Mouse (Mus musculus) regulatory T cell (primary cell): ENCODE data around the gene Serpinc1.
"Not testable (repeated sequence)": the region's sequence is repeated elsewhere in the genome, so short reads cannot be mapped to it uniquely, and the experiment has no call there.

ENCODE experiments used
- in situ Hi-C: fragments of 300-600 bp; cut with MboI, MseI; formaldehyde crosslinking; loops from one replicate; pipeline ENCODE4 v1.15.1; 2025; ENCODE audit warnings: high pct_unique_total_duplicates

Gene Serpinc1

DNA sequence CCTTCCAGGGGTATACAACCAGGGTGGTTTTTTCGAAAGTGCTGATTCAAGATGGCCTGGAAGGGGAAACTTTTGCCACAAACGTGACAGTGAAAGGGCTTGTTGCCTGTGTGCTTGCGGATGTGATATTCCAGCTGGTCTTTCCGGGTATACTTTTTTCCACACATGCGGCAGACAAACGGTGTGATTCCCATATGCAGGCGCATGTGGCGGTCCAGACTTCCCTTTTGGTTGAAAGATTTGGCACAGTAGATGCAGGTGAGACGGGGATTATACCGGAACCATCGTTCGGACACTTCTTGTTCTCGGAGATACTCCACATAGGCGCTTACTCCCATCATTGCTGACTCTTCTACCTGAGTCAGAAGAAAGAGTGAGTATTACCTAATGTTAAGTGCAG is 41.7 kb downstream of the Serpinc1 start:
- in situ Hi-C loops: no loop called here

- in situ Hi-C loops: no loop called here
These were observed 47.2 kb downstream of the Serpinc1 start for GRCm38 (mm10) chr1:161025410-161026210.

GRCm38 (mm10) chr1:161027196-161027595 is 48.8 kb downstream of the Serpinc1 start:
- in situ Hi-C loops: no loop called here

- in situ Hi-C loops: not testable (repeated sequence)
These were observed 50.0 kb downstream of the Serpinc1 start for GRCm38 (mm10) chr1:161028427-161028826.

- in situ Hi-C loops: no loop called here
These were observed 51.7 kb downstream of the Serpinc1 start for GRCm38 (mm10) chr1:161030058-161030457.

- in situ Hi-C loops: no loop called here
These were observed 53.5 kb downstream of the Serpinc1 start for GRCm38 (mm10) chr1:161031881-161032280.

DNA sequence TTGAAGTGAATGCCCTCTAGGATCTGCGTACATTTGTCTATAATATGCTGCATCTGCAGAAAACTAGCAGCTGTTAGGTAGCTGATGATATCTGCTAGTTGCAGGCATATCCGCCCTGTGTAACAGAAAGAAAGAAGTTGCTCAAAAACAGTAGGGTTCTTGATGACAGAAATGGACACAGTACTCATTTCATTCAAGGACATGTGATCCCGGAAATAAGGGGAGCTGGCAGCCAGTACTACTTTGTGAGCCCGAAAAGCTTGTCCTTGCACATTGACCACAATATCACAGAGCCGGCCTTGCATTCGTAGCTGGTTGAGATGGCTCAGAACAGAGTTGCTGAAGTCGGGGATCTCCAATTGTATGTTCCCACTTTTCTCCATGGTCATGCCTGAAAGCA is 54.0 kb downstream of the Serpinc1 start:
- in situ Hi-C loops: no loop called here

DNA sequence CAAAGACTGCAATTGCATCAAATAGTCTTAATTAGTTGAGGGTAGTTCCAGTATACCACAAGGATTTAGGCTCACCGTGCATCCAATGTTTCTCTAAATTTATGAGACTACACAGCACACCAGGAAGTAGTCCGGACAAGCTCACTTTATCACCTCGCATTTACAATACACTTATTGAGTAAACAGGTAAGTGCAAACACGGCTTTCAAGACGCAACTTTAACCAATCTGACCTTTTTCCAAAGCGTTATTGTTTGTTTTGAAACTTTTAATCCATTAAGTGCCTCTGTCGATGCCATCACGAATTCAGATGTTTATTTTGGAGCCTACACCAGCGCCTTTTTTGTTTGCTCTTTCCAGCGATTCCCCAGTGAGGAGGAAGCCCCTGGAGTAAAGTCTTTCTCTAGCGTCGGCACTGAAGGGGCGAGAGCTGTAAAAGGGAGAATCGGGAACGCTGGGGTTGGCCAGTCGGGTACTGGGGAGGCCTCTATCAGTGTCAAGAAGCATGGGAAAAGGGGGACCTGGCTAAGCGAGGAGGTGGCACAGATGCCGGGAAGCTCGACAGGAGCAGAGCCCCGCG is 55.6 kb downstream of the Serpinc1 start:
- in situ Hi-C loops: no loop called here

DNA sequence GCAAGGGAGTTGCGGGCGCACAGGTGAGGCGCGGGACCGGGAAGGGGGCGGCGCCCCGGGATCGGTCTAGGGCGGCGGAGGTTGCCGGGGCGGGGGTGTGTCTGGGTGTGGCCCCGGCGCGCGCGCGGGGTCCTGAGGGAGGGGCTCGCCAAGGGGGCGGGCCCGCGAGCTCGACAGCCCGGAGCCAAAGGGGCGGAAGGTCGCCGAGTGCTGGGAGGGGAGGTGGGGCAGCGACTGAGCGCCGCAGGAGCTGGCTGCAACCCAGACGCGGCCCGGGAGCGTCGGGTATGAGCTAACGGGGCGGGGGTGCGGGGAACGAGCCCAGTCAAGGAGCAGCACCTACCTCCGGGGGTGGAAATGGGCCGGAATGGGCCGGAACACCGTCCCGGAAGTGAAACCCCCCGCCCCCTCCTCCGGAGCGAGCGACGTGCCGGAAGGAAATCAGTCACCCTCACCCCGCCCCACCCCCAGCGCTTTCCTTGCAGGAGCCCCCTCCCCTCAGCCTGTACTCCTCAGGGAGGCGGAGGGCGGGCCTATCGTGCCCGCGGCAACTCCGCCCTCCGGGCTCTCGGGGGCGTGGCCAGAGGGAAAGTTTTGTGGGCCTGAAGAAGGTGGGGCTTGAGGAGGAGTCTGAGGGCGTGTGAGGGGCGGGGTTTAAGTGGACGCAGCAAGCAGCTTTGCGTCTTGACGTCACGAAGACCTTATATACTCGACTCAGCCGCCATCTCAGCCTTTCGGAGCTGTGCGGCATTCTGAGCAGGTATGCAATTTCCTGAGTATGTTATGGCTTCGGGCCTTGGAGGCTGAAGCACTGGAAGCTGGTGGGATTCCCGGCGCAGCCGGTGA is 56.3 kb downstream of the Serpinc1 start, which contains the start of gene Zbtb37:
Zbtb37 (minus strand) TSS at position 415 of the 846 bp plus-strand sequence.
- in situ Hi-C loops: no loop called here

GRCm38 (mm10) chr1:161035281-161035785 is 56.9 kb downstream of the Serpinc1 start:
- in situ Hi-C loops: no loop called here

DNA sequence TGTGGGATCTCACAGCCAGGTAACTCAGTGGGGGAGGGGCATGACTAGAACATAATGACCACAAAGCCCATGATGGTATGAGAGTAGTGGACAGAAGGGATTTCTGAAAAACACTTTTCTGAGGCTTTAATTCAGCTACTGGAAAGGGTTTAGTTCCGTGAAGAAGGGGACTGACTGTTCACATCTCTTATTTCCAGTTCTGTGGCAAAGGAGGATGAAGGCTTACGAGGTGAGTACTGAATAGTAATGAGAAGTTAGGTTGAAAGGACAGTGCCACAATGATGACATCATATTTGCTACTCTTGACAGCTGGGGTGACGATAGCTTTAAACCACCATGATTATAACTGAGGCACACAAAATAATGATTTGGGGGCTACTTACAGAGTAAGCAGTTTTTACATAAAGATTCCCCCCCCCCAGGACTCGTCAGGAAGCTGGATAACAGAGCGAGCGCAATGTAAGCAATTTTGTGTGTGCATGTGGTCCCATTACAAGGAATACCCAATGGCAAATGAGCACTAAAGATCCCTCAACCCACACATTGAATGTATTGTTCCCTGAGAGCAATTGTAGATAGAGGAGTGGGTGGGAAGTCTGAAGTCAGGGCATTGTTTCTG is 57.5 kb downstream of the Serpinc1 start:
- in situ Hi-C loops: no loop called here

DNA sequence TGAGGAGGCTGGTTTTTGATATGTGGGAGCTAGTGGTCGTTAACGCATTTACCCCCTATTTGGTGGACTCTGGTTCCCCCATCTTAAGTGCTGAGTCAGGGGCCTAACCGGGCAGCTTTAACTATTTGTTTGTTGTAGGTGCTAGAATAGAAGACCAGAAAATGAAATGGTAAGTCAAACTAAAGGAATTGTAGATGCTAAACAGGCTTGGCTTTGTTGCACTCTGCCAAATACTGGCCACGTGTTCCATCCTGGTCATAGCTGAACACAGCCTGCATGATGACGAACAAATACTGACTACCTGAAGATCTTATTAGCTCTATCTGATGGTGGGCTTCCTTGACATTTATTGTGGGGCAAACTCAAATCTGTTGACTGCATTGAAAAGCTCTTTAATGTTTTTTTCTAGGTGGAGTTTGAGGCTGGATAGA is 58.0 kb downstream of the Serpinc1 start:
- in situ Hi-C loops: no loop called here

DNA sequence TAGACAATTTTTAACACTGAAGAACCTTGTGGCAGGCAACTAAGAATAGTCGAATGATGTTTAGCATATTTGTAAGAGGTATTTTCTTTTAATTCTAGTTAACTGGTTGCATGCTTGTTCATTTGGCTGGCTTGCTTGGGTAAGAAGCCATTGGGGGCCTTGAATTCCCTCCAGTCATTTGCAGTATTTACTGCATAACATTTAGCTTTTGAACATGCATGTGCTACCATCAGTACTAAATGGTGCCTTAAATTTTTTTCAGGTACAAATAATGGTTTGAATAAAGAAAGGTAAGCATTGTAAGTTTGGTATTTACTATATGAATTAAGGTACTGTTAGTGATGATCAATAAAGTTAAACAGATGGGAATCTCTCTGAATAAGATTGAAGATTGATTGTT is 58.6 kb downstream of the Serpinc1 start:
- in situ Hi-C loops: no loop called here

DNA sequence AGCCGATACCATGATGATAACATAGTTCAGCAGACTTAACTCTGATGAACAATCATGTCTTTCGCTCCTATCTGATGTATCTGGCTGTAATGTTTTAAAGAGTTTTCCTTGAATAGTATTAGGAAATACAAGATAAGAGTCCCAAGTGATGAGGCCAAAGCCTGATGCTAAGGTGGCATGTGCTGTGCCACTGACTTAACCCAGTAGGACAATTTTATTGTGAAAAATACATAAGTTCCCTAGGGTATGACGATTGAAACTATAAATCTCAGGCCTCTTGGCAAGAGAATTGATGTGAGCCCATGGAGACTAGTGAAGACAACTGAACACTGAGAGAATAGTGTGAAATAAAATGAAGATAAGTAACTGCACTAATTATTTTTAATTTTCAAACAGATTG is 59.2 kb downstream of the Serpinc1 start:
- in situ Hi-C loops: no loop called here

GRCm38 (mm10) chr1:161038004-161038403 is 59.6 kb downstream of the Serpinc1 start:
- in situ Hi-C loops: no loop called here

- in situ Hi-C loops: no loop called here
These were observed 60.8 kb downstream of the Serpinc1 start for GRCm38 (mm10) chr1:161038968-161039721.

GRCm38 (mm10) chr1:161039741-161040425 is 61.5 kb downstream of the Serpinc1 start:
- in situ Hi-C loops: no loop called here

DNA sequence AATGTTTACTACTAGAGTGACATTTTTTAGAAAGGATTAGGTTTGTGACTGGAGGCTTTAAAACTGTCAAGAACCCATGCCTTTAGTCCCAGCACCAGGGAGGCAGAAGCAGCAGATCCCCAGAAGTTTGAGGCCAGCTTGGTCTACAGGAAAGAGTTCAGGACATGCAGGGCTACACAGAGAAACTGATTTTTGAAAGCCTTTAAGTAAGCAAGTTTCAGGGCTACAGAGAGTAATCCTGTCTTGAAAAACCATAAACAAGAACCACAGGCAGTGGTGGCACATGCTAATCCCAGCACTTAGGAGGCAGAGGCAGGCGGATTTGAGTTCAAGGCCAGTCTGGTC is 62.0 kb downstream of the Serpinc1 start:
- in situ Hi-C loops: no loop called here

GRCm38 (mm10) chr1:161040855-161041254 is 62.5 kb downstream of the Serpinc1 start:
- in situ Hi-C loops: no loop called here

GRCm38 (mm10) chr1:161041261-161042020 is 63.1 kb downstream of the Serpinc1 start:
- in situ Hi-C loops: no loop called here
